In genomic region chr2:72044191-72044590, GRCm38 (mm10) we compare ENCODE assay signal across 11 mouse cellular contexts.
A peak's percentile ranks its signal among the peaks of the same experiment; 100 is the strongest.
DNase-seq lines count a peak whose midpoint lies in the region; ATAC-seq and TF ChIP-seq lines count a peak whose summit lies in the region.
"Had no signal": no experiment of that assay in that cellular context is flagged by ENCODE, and none has a peak within 500 bp of the region (broad histone marks: within the 10 kb centered on the region; RNA-seq: fewer than 3 reads in every experiment).

No protein-coding gene starts in this region.

- no peak overlapping the region for H3K4me3 ChIP-seq in forebrain, postnatal 0 days (ENCODE audit: low read depth, low read length)
- H3K4me3 ChIP-seq in forebrain, embryonic 15.5 days = no peak overlapping the region
- no peak overlapping the region for H3K4me3 ChIP-seq in kidney, embryonic 14.5 days (ENCODE audit: low read length)
- H3K4me3 ChIP-seq in lung, embryonic 14.5 days (ENCODE audit: low read depth, low read length) = no peak overlapping the region
- H3K4me3 ChIP-seq: neural tube, embryonic 12.5 days had no signal

- peak; percentile 61 for TF ChIP-seq CTCF in forebrain, postnatal 0 days (IDR thresholded peaks at IDR 0.05; ENCODE audit: low read depth)
- peak; percentile 64 for TF ChIP-seq CTCF in lung, embryonic 14.5 days (IDR thresholded peaks at IDR 0.05; ENCODE audit: low read depth)

- H3K36me3 ChIP-seq in forebrain, postnatal 0 days (ENCODE audit: insufficient read depth) = no peaks in the 10 kb centered on the region
- H3K36me3 ChIP-seq in forebrain, embryonic 15.5 days = no peaks in the 10 kb centered on the region
- H3K36me3 ChIP-seq in kidney, embryonic 14.5 days (ENCODE audit: control insufficient read depth, insufficient read depth, low read length) = no peaks in the 10 kb centered on the region
- no peaks in the 10 kb centered on the region for H3K36me3 ChIP-seq in lung, embryonic 14.5 days (ENCODE audit: insufficient read depth)
- H3K36me3 ChIP-seq: neural tube, embryonic 12.5 days had no signal

- DNase-seq in forebrain, postnatal 0 days = peak; percentile 51
- DNase-seq in kidney, postnatal 14 days = peak; percentile 34
- DNase-seq in adipocyte (ENCODE audit: low spot score) = peak; percentile 12
- peak; percentile 78 for DNase-seq in lung, embryonic 14.5 days
- DNase-seq in thymus, postnatal 14 days = no peak
- DNase-seq: cerebellum, postnatal 36 days; thymus, adult 2 months had no signal

- no peaks in the 10 kb centered on the region for H3K9me3 ChIP-seq in forebrain, postnatal 0 days (ENCODE audit: low read length)
- H3K9me3 ChIP-seq in forebrain, embryonic 15.5 days = no peaks in the 10 kb centered on the region
- H3K9me3 ChIP-seq in kidney, embryonic 14.5 days (ENCODE audit: control insufficient read depth, low read length) = no peaks in the 10 kb centered on the region
- H3K9me3 ChIP-seq in lung, embryonic 14.5 days (ENCODE audit: low read depth, low read length) = no peaks in the 10 kb centered on the region
- H3K9me3 ChIP-seq: neural tube, embryonic 12.5 days had no signal

- H3K27ac ChIP-seq in forebrain, postnatal 0 days (ENCODE audit: low read depth, low read length) = no peak overlapping the region
- H3K27ac ChIP-seq in forebrain, embryonic 15.5 days (replicated peaks) = no peak overlapping the region
- no peak overlapping the region for H3K27ac ChIP-seq in kidney, embryonic 14.5 days (ENCODE audit: low read depth, low read length)
- H3K27ac ChIP-seq in lung, embryonic 14.5 days (ENCODE audit: low read depth) = no peak overlapping the region
- H3K27ac ChIP-seq: neural tube, embryonic 12.5 days had no signal

- no peaks in the 10 kb centered on the region; the same call in 1 of the 2 replicates for H3K27me3 ChIP-seq in forebrain, postnatal 0 days (ENCODE audit: insufficient read depth, low read length)
- H3K27me3 ChIP-seq in forebrain, embryonic 15.5 days = no peaks in the 10 kb centered on the region
- H3K27me3 ChIP-seq in kidney, embryonic 14.5 days (ENCODE audit: control insufficient read depth, insufficient read depth, low read length) = no peaks in the 10 kb centered on the region
- H3K27me3 ChIP-seq in lung, embryonic 14.5 days (ENCODE audit: insufficient read depth, low read length) = no peaks in the 10 kb centered on the region
- H3K27me3 ChIP-seq: neural tube, embryonic 12.5 days had no signal

- H3K9ac ChIP-seq in forebrain, postnatal 0 days = no peak overlapping the region
- no peak overlapping the region for H3K9ac ChIP-seq in forebrain, embryonic 15.5 days (replicated peaks)
- H3K9ac ChIP-seq in kidney, embryonic 14.5 days (ENCODE audit: low read depth, low read length) = no peak overlapping the region
- no peak overlapping the region for H3K9ac ChIP-seq in lung, embryonic 14.5 days
- H3K9ac ChIP-seq: neural tube, embryonic 12.5 days had no signal

- 54% methylated on average over 6 of the region's 6 CpGs for WGBS in forebrain, postnatal 0 days
- WGBS in forebrain, embryonic 15.5 days = 63% methylated on average over 6 of the region's 6 CpGs
- 51% methylated on average over 6 of the region's 6 CpGs for WGBS in kidney, embryonic 14.5 days
- 24% methylated on average over 6 of the region's 6 CpGs for WGBS in lung, embryonic 14.5 days

- H3K4me2 ChIP-seq in forebrain, postnatal 0 days (ENCODE audit: low read depth) = no peak overlapping the region
- no peak overlapping the region for H3K4me2 ChIP-seq in forebrain, embryonic 15.5 days (replicated peaks)
- no peak overlapping the region for H3K4me2 ChIP-seq in kidney, embryonic 14.5 days (replicated peaks; ENCODE audit: low read depth, low read length)
- H3K4me2 ChIP-seq in lung, embryonic 14.5 days = no peak overlapping the region
- H3K4me2 ChIP-seq: neural tube, embryonic 12.5 days had no signal

- no peaks in the 10 kb centered on the region for H3K4me1 ChIP-seq in forebrain, postnatal 0 days (ENCODE audit: insufficient read depth)
- peaks cover 15% of the 10 kb centered on the region for H3K4me1 ChIP-seq in forebrain, embryonic 15.5 days
- H3K4me1 ChIP-seq in kidney, embryonic 14.5 days (ENCODE audit: control insufficient read depth, insufficient read depth, low read length) = no peaks in the 10 kb centered on the region
- H3K4me1 ChIP-seq in lung, embryonic 14.5 days (ENCODE audit: insufficient read depth) = no peaks in the 10 kb centered on the region

- ATAC-seq in forebrain, postnatal 0 days = no peak; the same call in 1 of the 2 replicates
- ATAC-seq in forebrain, embryonic 15.5 days (replicated peaks) = no peak
- ATAC-seq in kidney, embryonic 14.5 days (ENCODE audit: low FRiP score, low TSS enrichment) = no peak
- ATAC-seq in lung, embryonic 14.5 days (ENCODE audit: insufficient read depth) = no peak
- ATAC-seq in monocyte, adult 5-6 weeks (replicated peaks; ENCODE audit: insufficient number of reproducible peaks, low FRiP score, low TSS enrichment, poor library complexity, severe bottlenecking) = no peak
